ENCODE assay signal across 22 mouse cellular contexts in genomic region chrX:94016891-94017290, GRCm38 (mm10). TPM values are rescaled to one million over a fixed set of nuclear protein-coding genes. Genes with fewer than 3 reads are reported as not detected.
"Had no signal": no experiment of that assay in that cellular context is flagged by ENCODE, and none has a peak within 500 bp of the region (broad histone marks: within the 10 kb centered on the region; RNA-seq: fewer than 3 reads in every experiment).

No protein-coding gene starts in this region.

- DNase-seq: lung, adult 18-20 months; lung, embryonic 14.5 days; lung, postnatal 10 days; lung, postnatal 4 days; midbrain, embryonic 14.5 days; right cerebral cortex, postnatal 14 days; thymus, adult 2 months; thymus, postnatal 25 days; thymus, postnatal 4 days had no signal

- H3K4me1 ChIP-seq: neural tube, embryonic 12.5 days; stomach, embryonic 15.5 days had no signal

- H3K4me2 ChIP-seq: lung, embryonic 14.5 days; midbrain, embryonic 12.5 days; neural tube, embryonic 12.5 days; stomach, embryonic 15.5 days had no signal

- H3K4me3 ChIP-seq: midbrain, embryonic 10.5 days; midbrain, embryonic 12.5 days; neural tube, embryonic 12.5 days; stomach, embryonic 15.5 days had no signal

- H3K9me3 ChIP-seq: midbrain, embryonic 10.5 days; midbrain, embryonic 12.5 days; neural tube, embryonic 12.5 days; stomach, embryonic 15.5 days had no signal

- ATAC-seq: midbrain, embryonic 16.5 days had no signal

- H3K9ac ChIP-seq: lung, embryonic 14.5 days; midbrain, embryonic 12.5 days; neural tube, embryonic 12.5 days; stomach, embryonic 15.5 days had no signal

- H3K27ac ChIP-seq: midbrain, embryonic 10.5 days; midbrain, embryonic 12.5 days; neural tube, embryonic 12.5 days; stomach, embryonic 15.5 days; stomach, postnatal 0 days had no signal

- H3K27me3 ChIP-seq: neural tube, embryonic 12.5 days had no signal

- H3K36me3 ChIP-seq: midbrain, embryonic 10.5 days; midbrain, embryonic 12.5 days; neural tube, embryonic 12.5 days; stomach, embryonic 15.5 days had no signal

RNA-seq across cellular contexts. Expression of gene AU015836, which starts 48.4 kb away (rescaled TPM):
- total RNA-seq: megakaryocyte-erythroid progenitor cell, adult 5-6 weeks; monocyte, adult 5-6 weeks; neutrophil, adult 5-6 weeks had no signal
- polyA plus RNA-seq: lung, embryonic 14.5 days; lung, embryonic 16.5 days; midbrain, embryonic 12.5 days; midbrain, embryonic 14.5 days; midbrain, embryonic 16.5 days; neural tube, embryonic 12.5 days; neural tube, embryonic 14.5 days; spleen, adult 2 months; urinary bladder, adult 2 months had no signal
